Mouse (Mus musculus) G1E-ER4 (cell line): ENCODE measurements around the gene Foxd1. TPM values are rescaled to one million over a fixed set of nuclear protein-coding genes. Genes with fewer than 3 reads are reported as not detected.

Source experiments
- GATA1 ChIP-seq: IDR thresholded peaks from one replicate; pipeline ENCODE4 v1.8.0; 2012; ENCODE audit warnings: low read length, inconsistent platforms
- polyA plus RNA-seq: library from polyadenylated mRNA; stranded (reverse); fragments of >175 nt; gene quantifications from 2 replicates; pipeline ENCODE4 v1.2.3, GENCODE M21; 2012

Gene Foxd1
- polyA plus RNA-seq, 1 experiment: not detected

GRCm38 (mm10) chr13:98363046-98363445 is 9.0 kb downstream of the Foxd1 start:
- TF ChIP-seq GATA1: no peak

DNA sequence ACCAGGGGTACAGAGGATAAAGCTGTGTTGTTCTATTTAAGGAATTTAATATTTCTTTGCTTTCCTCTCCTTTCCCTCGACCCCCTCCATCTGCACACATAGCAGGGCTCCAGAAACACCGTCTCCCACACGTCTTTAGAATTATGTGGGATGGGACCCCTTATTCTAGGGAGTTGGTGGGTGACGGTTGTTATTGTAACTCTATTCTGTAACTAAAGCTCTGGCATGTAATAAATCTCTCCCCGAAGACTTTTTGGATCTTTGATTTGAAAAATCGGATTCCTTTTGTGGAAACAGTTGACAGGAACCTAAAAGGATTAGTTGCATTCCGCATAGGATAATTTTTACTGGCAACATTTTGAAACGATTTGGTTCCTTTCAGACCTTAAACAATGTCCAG is 11.0 kb downstream of the Foxd1 start:
- TF ChIP-seq GATA1: no peak

DNA sequence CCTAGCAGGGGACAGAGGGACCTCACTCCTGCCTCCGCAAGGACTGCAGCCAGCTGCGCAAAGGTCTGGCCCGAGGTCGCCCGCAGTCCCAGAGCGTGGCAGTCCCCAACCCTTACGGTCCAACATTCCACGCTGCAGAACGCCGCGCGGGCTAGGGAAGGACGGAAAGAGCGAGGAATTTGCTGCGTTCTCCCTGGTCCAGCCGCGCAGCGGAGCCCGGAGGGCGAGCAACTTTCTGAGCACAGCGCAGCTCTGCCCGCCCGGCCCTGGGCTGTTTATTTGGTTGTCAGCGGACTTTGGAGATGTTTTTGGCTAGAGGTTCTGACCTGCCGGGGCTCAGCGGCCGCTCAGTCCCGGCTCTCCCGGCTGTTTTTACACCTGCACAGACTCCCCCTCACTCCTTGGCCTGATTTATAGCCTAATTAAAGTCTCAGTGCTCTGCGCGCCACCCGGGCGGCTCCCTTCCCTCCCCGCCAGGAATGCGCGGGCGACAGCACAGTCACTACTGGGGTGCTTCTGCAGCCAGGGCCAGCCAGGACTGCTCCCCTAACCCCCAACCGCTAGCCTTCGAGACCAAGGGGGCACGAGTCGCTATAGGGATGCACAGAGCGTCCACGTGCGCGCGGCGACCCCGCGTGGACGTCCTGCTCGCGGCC is 11.9 kb downstream of the Foxd1 start:
- TF ChIP-seq GATA1: no peak

- TF ChIP-seq GATA1: no peak
These were observed 12.6 kb downstream of the Foxd1 start for GRCm38 (mm10) chr13:98366469-98367275.

- no peak for TF ChIP-seq GATA1
These were observed 13.6 kb downstream of the Foxd1 start for GRCm38 (mm10) chr13:98367601-98368000.

GRCm38 (mm10) chr13:98369046-98369445 is 15.0 kb downstream of the Foxd1 start:
- TF ChIP-seq GATA1: no peak

- no peak for TF ChIP-seq GATA1
These were observed 20.5 kb downstream of the Foxd1 start for GRCm38 (mm10) chr13:98374560-98374959.

GRCm38 (mm10) chr13:98374979-98375378 is 20.9 kb downstream of the Foxd1 start:
- TF ChIP-seq GATA1: no peak

DNA sequence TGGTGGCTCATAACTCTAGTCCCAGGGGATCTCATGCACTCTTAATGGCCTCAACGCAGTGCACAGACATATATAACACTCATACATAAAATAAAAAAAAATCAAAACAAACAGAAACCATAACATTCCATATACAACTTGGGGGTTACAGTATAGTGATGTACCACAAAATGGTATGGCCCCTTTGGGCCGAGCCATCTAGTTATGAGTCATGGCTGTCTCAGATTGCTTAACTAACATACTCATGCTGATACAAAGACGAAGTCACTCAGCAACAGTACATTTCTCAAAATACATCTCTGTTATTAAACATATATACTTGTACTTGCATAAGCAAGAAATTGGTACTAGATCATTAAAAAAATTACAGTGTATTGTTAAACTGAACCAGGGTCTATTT is 23.7 kb downstream of the Foxd1 start:
- TF ChIP-seq GATA1: no peak

- TF ChIP-seq GATA1: no peak
These were observed 28.7 kb downstream of the Foxd1 start for GRCm38 (mm10) chr13:98382751-98383150.

- TF ChIP-seq GATA1: no peak
These were observed 30.0 kb downstream of the Foxd1 start for GRCm38 (mm10) chr13:98383911-98384498.

DNA sequence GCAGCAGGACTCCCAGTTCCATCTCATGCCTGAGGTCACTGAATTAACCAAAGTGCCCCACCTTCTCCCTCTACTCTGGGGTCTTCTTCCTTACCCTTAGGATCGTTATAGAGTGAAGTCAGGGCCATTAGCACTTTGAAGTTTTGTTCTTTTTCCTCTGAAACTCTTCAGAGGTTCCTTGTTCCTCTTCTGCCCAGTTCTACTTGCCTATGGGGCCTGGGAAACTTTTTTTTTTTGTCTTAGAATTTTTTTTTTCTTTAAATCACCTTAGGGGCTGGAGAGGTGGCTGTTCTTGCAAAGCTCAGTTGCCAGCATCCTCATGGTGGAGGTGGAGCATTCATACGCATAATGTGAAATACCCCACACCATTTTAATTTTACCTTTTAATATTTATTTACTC is 31.8 kb downstream of the Foxd1 start:
- TF ChIP-seq GATA1: no peak

- no peak for TF ChIP-seq GATA1
These were observed 35.0 kb downstream of the Foxd1 start for GRCm38 (mm10) chr13:98389092-98389491.

GRCm38 (mm10) chr13:98390363-98390762 is 36.3 kb downstream of the Foxd1 start:
- no peak for TF ChIP-seq GATA1

DNA sequence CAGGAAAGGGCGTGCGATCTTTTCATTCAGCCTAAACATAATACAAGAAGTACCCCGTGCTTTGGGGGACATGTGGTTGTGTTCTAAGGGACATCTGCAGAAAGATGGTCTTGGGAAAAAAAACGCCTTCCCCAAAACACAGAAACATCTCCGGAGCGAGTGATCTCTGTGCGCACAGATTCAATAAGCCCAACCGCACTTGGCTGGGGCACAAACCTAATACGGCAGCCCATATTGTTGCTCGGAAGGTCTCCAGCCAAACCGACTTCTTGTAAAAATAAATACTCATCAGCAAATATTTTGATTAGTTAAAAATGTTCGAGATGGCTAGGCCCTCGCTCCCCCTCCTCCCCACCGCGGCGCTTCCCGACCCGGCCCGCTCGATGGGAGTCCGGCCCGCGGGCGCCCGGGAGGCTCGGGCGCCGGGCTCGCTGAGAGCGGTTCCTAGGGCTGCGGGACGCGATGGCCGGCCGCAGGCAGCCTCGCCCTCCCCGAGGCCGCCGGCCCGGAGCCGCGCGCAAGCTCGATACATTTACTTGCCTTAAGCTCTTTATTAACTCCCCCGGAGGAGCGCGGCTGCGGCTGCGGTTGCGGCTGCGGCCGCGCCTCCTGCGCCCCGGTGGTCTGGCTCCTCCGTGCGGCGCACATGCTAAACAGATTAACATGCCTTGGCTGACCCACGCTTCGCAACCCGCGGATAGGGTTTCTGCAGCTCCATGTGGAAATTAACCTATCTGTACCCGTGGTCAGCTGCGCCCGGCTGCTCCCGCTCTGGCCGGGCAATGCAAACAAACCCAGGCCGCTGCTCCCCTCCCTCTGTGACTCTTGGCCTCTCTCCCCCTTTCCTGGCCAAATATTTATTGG is 37.0 kb downstream of the Foxd1 start:
- TF ChIP-seq GATA1: no peak

DNA sequence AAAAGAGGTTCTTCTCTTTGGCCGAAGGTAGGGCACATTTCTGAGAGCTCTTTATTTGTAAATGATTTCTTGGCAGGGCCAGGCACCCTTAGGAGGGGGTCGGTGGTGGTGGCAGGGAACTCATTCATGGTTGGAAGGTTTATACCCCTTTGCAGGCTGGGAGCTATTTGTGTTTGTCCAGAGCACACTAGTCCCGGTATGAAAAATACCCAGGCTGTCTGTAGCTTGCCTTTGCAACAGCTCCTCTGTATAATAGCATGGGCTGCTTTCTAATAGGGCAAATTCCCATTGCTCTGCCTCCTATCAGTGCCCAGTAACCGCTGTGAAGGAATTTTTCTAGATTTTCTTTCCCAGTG is 37.6 kb downstream of the Foxd1 start:
- no peak for TF ChIP-seq GATA1
